Mouse (Mus musculus) liver, adult 2 months (tissue): ENCODE results near the gene Rbfox3.

Source experiments
- CTCF ChIP-seq: fragments of 200-500 bp; IDR thresholded peaks from 2 replicates; pipeline ENCODE4 v1.5.1; 2011; ENCODE audit warnings: low read depth, low read length, control low read depth
- POLR2A ChIP-seq: fragments of 200-500 bp; IDR thresholded peaks from 2 replicates; pipeline ENCODE4 v1.6.1; 2011; ENCODE audit warnings: low read length, control low read depth; ENCODE audit not compliant: insufficient read depth; ENCODE audit errors: extremely low read depth

DNA sequence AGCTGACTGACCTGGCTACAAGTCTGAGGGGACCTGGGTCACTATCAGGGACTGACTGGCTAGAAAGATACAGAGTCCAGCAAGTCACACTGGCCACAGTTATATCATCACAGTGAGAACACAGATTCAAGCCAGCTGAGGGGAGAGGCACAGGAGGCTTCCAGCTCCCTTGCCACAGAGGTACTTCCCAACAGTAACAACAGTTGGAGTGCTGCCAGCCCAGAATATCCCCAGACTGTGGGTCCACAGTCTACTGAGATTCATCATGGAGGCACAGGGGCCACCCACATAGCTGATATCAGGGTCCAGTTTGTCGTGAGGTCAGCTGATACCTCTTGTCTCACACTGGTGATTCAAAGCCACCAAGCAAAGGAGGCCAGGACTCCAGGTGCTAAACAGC lies 23.5 kb upstream of the Rbfox3 start:
- no peak for TF ChIP-seq POLR2A
- no peak for TF ChIP-seq CTCF
